Mouse (Mus musculus): ENCODE measurements around the gene Cacna2d2. TPM values are rescaled to one million over a fixed set of nuclear protein-coding genes. Genes with fewer than 3 reads are reported as not detected.

The Cacna2d2 gene
- polyA plus RNA-seq, 1 experiment: 0.01 TPM

DNA sequence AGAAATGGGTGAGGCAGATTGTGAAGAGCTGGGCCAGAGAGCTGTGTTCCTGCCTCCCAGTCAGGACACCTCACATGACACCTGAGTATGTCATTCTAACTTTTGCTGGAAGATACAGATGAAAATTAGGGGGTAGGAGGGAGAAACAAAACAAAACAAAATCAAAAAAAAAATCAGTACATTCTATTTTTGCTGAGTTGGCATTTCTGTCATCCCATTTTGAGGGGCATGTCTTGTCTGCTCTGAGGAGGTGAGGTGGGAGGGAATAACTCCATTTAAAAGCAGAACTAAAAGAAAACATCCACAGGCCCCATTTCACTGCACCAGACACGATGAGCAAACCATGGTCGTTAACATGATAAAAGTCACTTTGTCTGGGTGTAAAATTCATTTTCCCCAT is 11.1 kb upstream of the Cacna2d2 start:
- TF ChIP-seq MAX (IDR thresholded peaks at IDR 0.05) (no peak), CEBPB (IDR thresholded peaks at IDR 0.05; ENCODE audit: low read depth) (no peak), CTCF (IDR thresholded peaks at IDR 0.05; ENCODE audit: control insufficient read depth, insufficient read depth, insufficient read length) (no peak)
- Histone ChIP-seq H3K79me2 (ENCODE audit: control insufficient read depth, insufficient read depth) (no peaks in the 10 kb centered on the region), H3K27me3 (ENCODE audit: control insufficient read depth, insufficient read depth, insufficient read length) (peaks cover 50% of the 10 kb centered on the region), H3K79me3 (ENCODE audit: low read depth) (no peaks in the 10 kb centered on the region), H3ac (ENCODE audit: control insufficient read depth, insufficient read length, low read depth) (no peak overlapping the region), H3K36me3 (ENCODE audit: control insufficient read depth, insufficient read depth) (no peaks in the 10 kb centered on the region), H3K4me3 (ENCODE audit: insufficient read depth, poor library complexity, severe bottlenecking) (no peak overlapping the region)

DNA sequence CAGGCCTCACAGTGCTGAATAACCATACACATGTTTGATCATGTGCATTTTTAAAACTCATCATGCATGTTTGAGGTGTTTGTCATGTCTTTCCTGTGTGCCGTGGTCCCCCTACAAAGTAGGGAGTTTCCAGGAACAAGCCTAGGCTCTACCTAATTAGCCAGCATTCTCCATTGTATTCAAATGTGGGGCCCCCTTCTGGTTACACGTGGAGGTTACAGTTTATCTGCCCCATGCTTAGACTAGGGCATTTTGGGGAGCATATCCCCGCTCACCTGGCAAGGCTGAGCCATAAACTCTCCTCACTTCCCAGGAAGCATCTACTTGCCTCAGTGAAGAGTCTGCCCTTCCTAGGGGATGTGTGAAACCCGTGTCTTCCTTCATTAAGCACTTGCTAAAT is 3.0 kb upstream of the Cacna2d2 start:
- Histone ChIP-seq H3K79me2 (ENCODE audit: control insufficient read depth, insufficient read depth) (no peaks in the 10 kb centered on the region), H3K36me3 (ENCODE audit: control insufficient read depth, insufficient read depth) (no peaks in the 10 kb centered on the region), H3K27me3 (ENCODE audit: control insufficient read depth, insufficient read depth, insufficient read length) (peaks cover 59% of the 10 kb centered on the region), H3K79me3 (ENCODE audit: low read depth) (no peaks in the 10 kb centered on the region), H3K4me3 (ENCODE audit: insufficient read depth, poor library complexity, severe bottlenecking) (no peak overlapping the region), H3ac (ENCODE audit: control insufficient read depth, insufficient read length, low read depth) (no peak overlapping the region)
- TF ChIP-seq CTCF (IDR thresholded peaks at IDR 0.05; ENCODE audit: control insufficient read depth, insufficient read depth, insufficient read length) (no peak), MYOD1 (IDR thresholded peaks at IDR 0.05; ENCODE audit: control insufficient read depth, insufficient read length, low read depth) (no peak), USF1 (IDR thresholded peaks at IDR 0.05; ENCODE audit: low read depth) (no peak), MYOG (IDR thresholded peaks at IDR 0.05; ENCODE audit: control insufficient read depth, extremely low read depth, insufficient read length) (no peak), FOSL1 (IDR thresholded peaks at IDR 0.05; ENCODE audit: insufficient read depth, low read length, poor library complexity, severe bottlenecking) (no peak), CEBPB (IDR thresholded peaks at IDR 0.05; ENCODE audit: low read depth) (no peak), MAX (IDR thresholded peaks at IDR 0.05) (no peak)

DNA sequence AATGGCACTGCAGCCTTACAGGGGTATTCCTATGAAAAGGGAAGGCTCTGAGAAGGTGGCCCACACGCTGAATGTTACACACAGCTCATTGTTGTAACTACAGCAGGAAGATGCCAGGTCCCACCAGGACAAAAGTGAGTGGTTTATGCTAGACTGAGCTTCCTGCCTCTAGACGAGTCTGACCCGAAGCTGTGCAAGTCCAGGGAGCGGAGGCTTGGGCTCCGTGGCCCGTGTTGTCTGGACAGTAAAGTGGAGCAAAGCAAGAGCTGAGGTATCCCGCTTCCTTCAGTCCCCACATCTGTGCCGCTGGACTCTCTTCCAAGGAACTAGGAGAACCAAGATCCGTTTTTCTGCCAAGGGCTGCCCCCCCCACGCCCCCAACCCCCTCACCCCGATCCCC is 444 bp upstream of the Cacna2d2 start:
- H3K27me3 ChIP-seq (ENCODE audit: control insufficient read depth, insufficient read depth, insufficient read length): peaks cover 69% of the 10 kb centered on the region
- no peak overlapping the region for H3ac ChIP-seq (ENCODE audit: control insufficient read depth, insufficient read length, low read depth)
- no peaks in the 10 kb centered on the region for H3K79me2 ChIP-seq (ENCODE audit: control insufficient read depth, insufficient read depth)
- H3K36me3 ChIP-seq (ENCODE audit: control insufficient read depth, insufficient read depth): no peaks in the 10 kb centered on the region
- TF ChIP-seq FOSL1 (IDR thresholded peaks at IDR 0.05; ENCODE audit: insufficient read depth, low read length, poor library complexity, severe bottlenecking): no peak
- TF ChIP-seq CEBPB (IDR thresholded peaks at IDR 0.05; ENCODE audit: low read depth): no peak
- TF ChIP-seq MYOG (IDR thresholded peaks at IDR 0.05; ENCODE audit: control insufficient read depth, extremely low read depth, insufficient read length): no peak
- TF ChIP-seq MYOD1 (IDR thresholded peaks at IDR 0.05; ENCODE audit: control insufficient read depth, insufficient read length, low read depth): no peak
- TF ChIP-seq CTCF (IDR thresholded peaks at IDR 0.05; ENCODE audit: control insufficient read depth, insufficient read depth, insufficient read length): no peak
- no peak for TF ChIP-seq MAX (IDR thresholded peaks at IDR 0.05)
- TF ChIP-seq USF1 (IDR thresholded peaks at IDR 0.05; ENCODE audit: low read depth): no peak
- no peak overlapping the region for H3K4me3 ChIP-seq (ENCODE audit: insufficient read depth, poor library complexity, severe bottlenecking)
- H3K79me3 ChIP-seq (ENCODE audit: low read depth): no peaks in the 10 kb centered on the region

DNA sequence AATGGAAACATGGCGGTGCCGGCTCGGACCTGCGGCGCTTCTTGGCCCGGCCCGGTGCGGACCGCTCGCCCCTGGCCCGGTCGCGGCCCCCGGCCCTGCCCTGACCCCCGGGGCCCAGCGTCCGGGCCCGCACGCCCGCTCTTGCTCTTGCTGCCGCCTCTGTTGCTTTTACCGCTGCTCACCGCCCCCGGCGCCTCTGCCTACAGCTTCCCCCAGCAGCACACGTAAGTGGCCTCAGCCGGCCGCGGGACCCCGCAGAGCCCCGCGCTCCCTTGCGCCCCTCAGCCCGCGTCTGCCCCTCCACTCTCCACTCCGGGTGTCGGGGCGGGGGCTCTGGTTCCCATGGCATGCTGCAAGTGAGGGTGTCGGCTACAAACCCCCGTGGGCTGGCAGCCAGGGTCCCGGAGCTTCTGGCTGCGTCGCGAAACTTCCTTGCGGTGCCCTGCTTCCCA is 674 bp downstream of the Cacna2d2 start:
- Histone ChIP-seq H3K36me3 (ENCODE audit: control insufficient read depth, insufficient read depth) (no peaks in the 10 kb centered on the region), H3K79me2 (ENCODE audit: control insufficient read depth, insufficient read depth) (no peaks in the 10 kb centered on the region), H3K79me3 (ENCODE audit: low read depth) (no peaks in the 10 kb centered on the region), H3K27me3 (ENCODE audit: control insufficient read depth, insufficient read depth, insufficient read length) (peaks cover 75% of the 10 kb centered on the region), H3K4me3 (ENCODE audit: insufficient read depth, poor library complexity, severe bottlenecking) (no peak overlapping the region), H3ac (ENCODE audit: control insufficient read depth, insufficient read length, low read depth) (no peak overlapping the region)
- TF ChIP-seq MYOD1 (IDR thresholded peaks at IDR 0.05; ENCODE audit: control insufficient read depth, insufficient read length, low read depth) (no peak), CTCF (IDR thresholded peaks at IDR 0.05; ENCODE audit: control insufficient read depth, insufficient read depth, insufficient read length) (no peak), CEBPB (IDR thresholded peaks at IDR 0.05; ENCODE audit: low read depth) (no peak), USF1 (IDR thresholded peaks at IDR 0.05; ENCODE audit: low read depth) (no peak), MAX (IDR thresholded peaks at IDR 0.05) (no peak), MYOG (IDR thresholded peaks at IDR 0.05; ENCODE audit: control insufficient read depth, extremely low read depth, insufficient read length) (no peak), FOSL1 (IDR thresholded peaks at IDR 0.05; ENCODE audit: insufficient read depth, low read length, poor library complexity, severe bottlenecking) (no peak)

DNA sequence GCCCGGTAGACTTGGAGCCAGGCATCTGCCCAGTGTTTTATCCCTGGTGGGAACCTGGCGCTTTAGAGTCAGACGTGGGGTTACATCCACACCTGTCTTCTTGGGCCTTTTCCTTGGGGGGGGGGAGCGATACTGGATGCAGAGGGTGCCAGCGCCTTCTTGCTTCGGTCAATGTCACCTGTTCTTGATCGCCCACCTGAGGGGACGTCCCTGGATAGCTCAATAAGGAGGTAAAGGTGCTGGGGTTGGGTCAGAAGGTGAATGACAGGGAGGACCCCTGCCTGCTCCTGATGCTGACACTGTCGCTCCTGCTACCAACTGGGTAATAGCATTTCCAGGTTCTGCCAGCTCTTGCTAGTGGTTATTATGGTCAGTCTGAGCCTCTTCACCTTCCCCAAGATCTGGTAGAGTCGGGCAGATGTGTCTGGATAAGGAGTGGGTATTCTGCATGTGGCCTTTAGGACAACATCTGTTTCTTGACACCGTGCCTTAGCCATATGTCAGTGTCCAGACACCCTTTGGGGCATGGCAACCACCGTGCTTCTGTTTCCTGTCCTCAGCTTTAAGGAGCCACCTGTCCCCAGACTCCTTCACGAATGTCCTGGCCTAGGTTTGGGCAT is 1.4 kb downstream of the Cacna2d2 start:
- Histone ChIP-seq H3K36me3 (ENCODE audit: control insufficient read depth, insufficient read depth) (no peaks in the 10 kb centered on the region), H3K4me3 (ENCODE audit: insufficient read depth, poor library complexity, severe bottlenecking) (no peak overlapping the region), H3K79me2 (ENCODE audit: control insufficient read depth, insufficient read depth) (no peaks in the 10 kb centered on the region)

DNA sequence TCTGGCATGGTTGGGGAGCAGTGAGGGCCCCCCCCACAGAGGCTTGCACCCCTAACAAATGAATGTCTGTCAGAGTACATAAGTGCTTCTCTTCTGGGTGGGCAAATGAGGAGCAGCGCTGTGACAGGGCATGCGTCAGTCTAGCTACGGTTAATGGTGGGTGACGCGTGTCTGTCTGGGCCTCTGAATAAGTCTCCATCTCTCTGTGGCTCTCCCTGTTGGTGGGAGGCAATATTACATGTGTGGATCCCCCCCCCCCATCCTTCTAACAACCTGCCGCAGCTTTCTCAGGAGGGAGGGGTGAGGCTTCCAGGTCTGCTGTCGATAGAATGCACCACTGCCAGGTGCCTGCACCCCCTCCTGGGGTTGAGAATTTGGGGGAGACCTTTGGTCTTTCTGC is 3.7 kb downstream of the Cacna2d2 start:
- no peak overlapping the region for H3K4me3 ChIP-seq (ENCODE audit: insufficient read depth, poor library complexity, severe bottlenecking)
- no peaks in the 10 kb centered on the region for H3K79me2 ChIP-seq (ENCODE audit: control insufficient read depth, insufficient read depth)
- no peaks in the 10 kb centered on the region for H3K79me3 ChIP-seq (ENCODE audit: low read depth)
- H3K27me3 ChIP-seq (ENCODE audit: control insufficient read depth, insufficient read depth, insufficient read length): peaks cover 93% of the 10 kb centered on the region
- no peak overlapping the region for H3ac ChIP-seq (ENCODE audit: control insufficient read depth, insufficient read length, low read depth)
- H3K36me3 ChIP-seq (ENCODE audit: control insufficient read depth, insufficient read depth): no peaks in the 10 kb centered on the region
- TF ChIP-seq MAX (IDR thresholded peaks at IDR 0.05) (no peak), USF1 (IDR thresholded peaks at IDR 0.05; ENCODE audit: low read depth) (no peak), MYOD1 (IDR thresholded peaks at IDR 0.05; ENCODE audit: control insufficient read depth, insufficient read length, low read depth) (no peak), MYOG (IDR thresholded peaks at IDR 0.05; ENCODE audit: control insufficient read depth, extremely low read depth, insufficient read length) (no peak), CEBPB (IDR thresholded peaks at IDR 0.05; ENCODE audit: low read depth) (no peak), FOSL1 (IDR thresholded peaks at IDR 0.05; ENCODE audit: insufficient read depth, low read length, poor library complexity, severe bottlenecking) (no peak)

More for the DNA sequence above, 1.4 kb downstream of the Cacna2d2 start:
- H3K27me3 ChIP-seq (ENCODE audit: control insufficient read depth, insufficient read depth, insufficient read length): peaks cover 80% of the 10 kb centered on the region
- no peak for TF ChIP-seq CEBPB (IDR thresholded peaks at IDR 0.05; ENCODE audit: low read depth)
- TF ChIP-seq MYOG (IDR thresholded peaks at IDR 0.05; ENCODE audit: control insufficient read depth, extremely low read depth, insufficient read length): no peak
- TF ChIP-seq MYOD1 (IDR thresholded peaks at IDR 0.05; ENCODE audit: control insufficient read depth, insufficient read length, low read depth): no peak
- no peak for TF ChIP-seq USF1 (IDR thresholded peaks at IDR 0.05; ENCODE audit: low read depth)
- no peak for TF ChIP-seq FOSL1 (IDR thresholded peaks at IDR 0.05; ENCODE audit: insufficient read depth, low read length, poor library complexity, severe bottlenecking)
- no peak for TF ChIP-seq MAX (IDR thresholded peaks at IDR 0.05)
- no peak for TF ChIP-seq CTCF (IDR thresholded peaks at IDR 0.05; ENCODE audit: control insufficient read depth, insufficient read depth, insufficient read length)
- no peak overlapping the region for H3ac ChIP-seq (ENCODE audit: control insufficient read depth, insufficient read length, low read depth)
- H3K79me3 ChIP-seq (ENCODE audit: low read depth): no peaks in the 10 kb centered on the region
